ENCODE assay signal across 23 mouse cellular contexts in the genomic region with DNA sequence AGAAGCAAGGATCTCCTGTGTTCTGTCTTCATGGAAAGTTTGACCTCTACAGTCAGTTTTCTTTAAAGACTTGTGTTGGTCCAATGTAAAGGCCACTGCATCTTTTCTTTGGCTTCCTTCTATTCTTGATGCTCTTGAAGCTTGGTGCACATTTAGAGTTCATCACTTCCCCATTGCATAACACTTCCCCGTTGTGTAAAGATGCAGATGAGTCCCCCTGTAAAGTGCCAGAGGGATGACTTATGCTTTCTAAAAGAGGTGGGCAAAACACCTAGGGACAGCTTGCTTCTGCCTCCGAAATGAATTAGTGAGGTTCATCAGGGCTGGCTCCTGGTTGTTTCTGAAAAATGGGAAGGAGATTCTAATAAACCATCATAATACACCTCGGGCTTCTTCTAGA.
DNase-seq lines count a peak whose midpoint lies in the region; ATAC-seq and TF ChIP-seq lines count a peak whose summit lies in the region.
"Had no signal": no experiment of that assay in that cellular context is flagged by ENCODE, and none has a peak within 500 bp of the region (broad histone marks: within the 10 kb centered on the region; RNA-seq: fewer than 3 reads in every experiment).

No protein-coding gene starts in this region.

- no peaks in the 10 kb centered on the region for H3K27me3 ChIP-seq in liver, postnatal 0 days (ENCODE audit: insufficient read depth, low read length)
- H3K27me3 ChIP-seq: embryonic facial prominence, embryonic 13.5 days; embryonic facial prominence, embryonic 15.5 days; forebrain, embryonic 12.5 days had no signal

- H3K4me1 ChIP-seq in cortical plate, adult 2 months (ENCODE audit: control insufficient read depth, insufficient read depth, low read length): peaks cover 2% of the 10 kb centered on the region; the same call in 1 of the 2 replicates
- no peaks in the 10 kb centered on the region for H3K4me1 ChIP-seq in liver, postnatal 0 days (ENCODE audit: insufficient read depth)
- H3K4me1 ChIP-seq: embryonic facial prominence, embryonic 13.5 days; embryonic facial prominence, embryonic 15.5 days; forebrain, embryonic 10.5 days; forebrain, embryonic 12.5 days had no signal

- DNase-seq in frontal cortex, postnatal 25 days (ENCODE audit: low spot score in 2 of 2): no peak
- no peak for DNase-seq in layer of hippocampus, adult 2 months (ENCODE audit: low spot score in 2 of 2)
- no peak for DNase-seq in layer of hippocampus, postnatal 10 days (ENCODE audit: low spot score in 2 of 2)
- DNase-seq in brain, adult 2 months (ENCODE audit: low read depth, low spot score): peak; percentile 52
- DNase-seq in liver, postnatal 0 days: no peak
- DNase-seq in gastrocnemius, postnatal 14 days: no peak
- DNase-seq: adrenal gland, adult 2 months; adrenal gland, postnatal 10 days; adrenal gland, postnatal 25 days; cerebellum, adult 11-12 months; cerebellum, adult 9-10 months; cerebellum, postnatal 10 days; cerebellum, postnatal 25 days; embryo, embryonic 11 days had no signal

- 51% methylated on average over 3 of the region's 3 CpGs for WGBS in liver, postnatal 0 days (ENCODE audit: insufficient replicate concordance)

- ATAC-seq in frontal cortex, adult (ENCODE audit: low TSS enrichment): peak; percentile 80
- no peak for ATAC-seq in liver, postnatal 0 days
- ATAC-seq: forebrain, embryonic 14.5 days; forebrain, embryonic 16.5 days had no signal

- no peak for TF ChIP-seq CTCF in layer of hippocampus, adult 2 months (conservative IDR thresholded peaks at IDR 0.05)
- no peak for TF ChIP-seq CTCF in cortical plate, adult 2 months (IDR thresholded peaks at IDR 0.05; ENCODE audit: extremely low read depth, insufficient read depth, low read length)
- no peak for TF ChIP-seq CTCF in liver, postnatal 0 days (IDR thresholded peaks at IDR 0.05; ENCODE audit: low read depth)

- no peak overlapping the region for H3K4me3 ChIP-seq in layer of hippocampus, adult 2 months
- H3K4me3 ChIP-seq in cortical plate, adult 2 months (ENCODE audit: insufficient read depth, low read length): no peak overlapping the region
- H3K4me3 ChIP-seq in liver, postnatal 0 days (ENCODE audit: low read depth, low read length): no peak overlapping the region
- H3K4me3 ChIP-seq: embryonic facial prominence, embryonic 13.5 days; embryonic facial prominence, embryonic 15.5 days; erythroblast, embryonic 14.5 days; forebrain, embryonic 10.5 days; forebrain, embryonic 12.5 days had no signal

- H3K27ac ChIP-seq in layer of hippocampus, adult 2 months: peak overlapping the region; percentile 37; the same call in 1 of the 2 replicates
- peak overlapping the region; percentile 37; the same call in 1 of the 2 replicates for H3K27ac ChIP-seq in cortical plate, adult 2 months (ENCODE audit: insufficient read depth, low read length)
- H3K27ac ChIP-seq in liver, postnatal 0 days (ENCODE audit: low read depth): no peak overlapping the region
- H3K27ac ChIP-seq: embryonic facial prominence, embryonic 13.5 days; embryonic facial prominence, embryonic 15.5 days; forebrain, embryonic 10.5 days; forebrain, embryonic 12.5 days had no signal

- no peak for TF ChIP-seq POLR2A in cortical plate, adult 2 months (IDR thresholded peaks at IDR 0.05; ENCODE audit: extremely low read depth, insufficient read depth, low read length)

- no peak overlapping the region for H3K4me2 ChIP-seq in liver, postnatal 0 days (ENCODE audit: low read depth, low read length)
- H3K4me2 ChIP-seq: embryonic facial prominence, embryonic 13.5 days; embryonic facial prominence, embryonic 15.5 days; forebrain, embryonic 12.5 days had no signal

- H3K36me3 ChIP-seq in liver, postnatal 0 days (replicated peaks; ENCODE audit: insufficient read depth, low read length): no peaks in the 10 kb centered on the region
- H3K36me3 ChIP-seq: embryonic facial prominence, embryonic 13.5 days; embryonic facial prominence, embryonic 15.5 days; forebrain, embryonic 10.5 days; forebrain, embryonic 12.5 days had no signal

- no peaks in the 10 kb centered on the region for H3K9me3 ChIP-seq in liver, postnatal 0 days (ENCODE audit: low read length)
- H3K9me3 ChIP-seq: embryonic facial prominence, embryonic 13.5 days; embryonic facial prominence, embryonic 15.5 days; forebrain, embryonic 10.5 days; forebrain, embryonic 12.5 days had no signal

- no peak overlapping the region for H3K9ac ChIP-seq in liver, postnatal 0 days (replicated peaks)
- H3K9ac ChIP-seq: embryonic facial prominence, embryonic 13.5 days; embryonic facial prominence, embryonic 15.5 days; forebrain, embryonic 12.5 days had no signal

- TF ChIP-seq EP300 in liver, postnatal 0 days (IDR thresholded peaks at IDR 0.05; ENCODE audit: low read depth): no peak

- intact Hi-C loops in gastrocnemius, postnatal 14 days (cut with DNase I; ENCODE audit: low total_unique reads): no loop called here
